Mouse (Mus musculus): ENCODE measurements around the gene Fus. TPM values are rescaled to one million over a fixed set of nuclear protein-coding genes. Genes with fewer than 3 reads are reported as not detected.
"Not testable (repeated sequence)": the region's sequence is repeated elsewhere in the genome, so short reads cannot be mapped to it uniquely, and the experiment has no call there.

The Fus gene
- total RNA-seq, 2 experiments from 2014 or later: 111 to 123 TPM

DNA sequence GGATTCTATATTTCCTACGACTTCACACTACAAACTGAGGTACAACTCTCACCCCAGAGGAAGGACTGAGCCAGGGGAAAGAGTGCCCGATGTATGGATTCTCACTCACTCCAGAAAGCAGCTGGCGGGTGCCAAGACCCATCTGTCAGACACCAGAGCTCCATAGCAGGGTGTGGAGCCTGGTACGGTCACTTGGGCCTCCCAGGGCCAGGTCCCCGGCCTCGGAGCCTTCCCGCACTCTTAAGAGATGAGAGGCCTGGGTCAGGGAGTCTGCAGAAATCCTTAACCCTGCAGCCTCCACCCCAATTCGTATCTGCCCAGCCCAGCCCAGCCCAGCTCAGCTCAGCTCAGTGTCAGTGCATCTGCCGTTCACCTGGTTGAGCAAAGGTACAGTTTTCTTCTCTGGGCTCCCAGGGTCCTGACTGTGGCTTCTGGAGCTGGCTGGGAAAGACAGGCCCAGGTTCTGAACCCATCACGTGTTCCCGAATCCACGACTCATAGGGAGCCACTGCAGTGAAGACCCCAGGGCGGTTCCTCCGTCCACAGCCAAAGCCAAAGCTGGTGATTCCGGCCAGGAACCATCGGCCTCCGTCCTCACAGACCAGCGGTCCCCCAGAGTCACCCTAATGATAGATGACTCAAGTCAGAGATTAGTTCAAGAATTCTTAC is 30.9 kb upstream of the Fus start:
- no peak for DNase-seq
- intact Hi-C loops (cut with DNase I; ENCODE audit: low total_unique reads): loop anchor here (5.0 kb wide), 1 partner anchor 139 kb away; no protein-coding TSS in a partner anchor

DNA sequence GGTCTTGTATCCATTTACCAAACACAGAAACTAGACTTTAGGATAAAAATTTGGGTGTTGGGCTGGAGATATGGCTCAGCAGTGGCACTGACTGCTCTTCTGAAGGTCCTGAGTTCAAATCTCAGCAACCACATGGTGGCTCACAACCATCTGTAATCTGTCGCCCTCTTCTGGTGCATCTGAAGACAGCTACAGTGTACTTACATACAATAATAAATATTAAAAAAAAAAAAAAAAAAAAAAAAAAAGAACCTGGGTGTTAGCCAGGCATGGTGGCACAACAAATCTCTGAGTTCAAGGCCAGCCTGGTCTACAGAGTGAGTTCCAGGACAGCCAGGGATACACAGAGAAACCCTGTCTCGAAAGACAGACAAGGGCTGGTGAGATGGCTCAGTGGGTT is 25.2 kb upstream of the Fus start:
- intact Hi-C loops (cut with DNase I; ENCODE audit: low total_unique reads); DNase-seq: not testable (repeated sequence)

DNA sequence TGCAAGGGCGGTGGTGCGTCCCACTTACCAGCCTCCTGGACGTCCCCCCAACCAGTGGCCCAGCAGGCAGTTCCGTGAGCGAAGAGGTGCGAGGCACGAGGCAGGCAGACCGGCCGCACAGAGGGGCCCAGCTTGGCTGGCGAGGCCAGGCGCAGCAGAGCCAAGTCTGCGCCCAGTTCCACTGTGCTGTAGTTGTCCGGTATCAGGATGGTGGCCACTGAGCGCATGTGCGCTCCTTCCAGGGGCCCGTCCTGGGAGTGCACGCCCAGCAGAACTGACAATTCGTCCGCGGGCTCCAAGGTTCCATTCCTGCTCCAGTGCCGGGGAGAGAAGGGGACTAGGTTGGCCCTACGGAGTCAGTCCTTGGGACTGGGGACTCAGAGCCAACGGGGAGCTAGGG is 22.6 kb upstream of the Fus start:
- intact Hi-C loops (cut with DNase I; ENCODE audit: low total_unique reads): no loop called here
- DNase-seq: peak; percentile 22

DNA sequence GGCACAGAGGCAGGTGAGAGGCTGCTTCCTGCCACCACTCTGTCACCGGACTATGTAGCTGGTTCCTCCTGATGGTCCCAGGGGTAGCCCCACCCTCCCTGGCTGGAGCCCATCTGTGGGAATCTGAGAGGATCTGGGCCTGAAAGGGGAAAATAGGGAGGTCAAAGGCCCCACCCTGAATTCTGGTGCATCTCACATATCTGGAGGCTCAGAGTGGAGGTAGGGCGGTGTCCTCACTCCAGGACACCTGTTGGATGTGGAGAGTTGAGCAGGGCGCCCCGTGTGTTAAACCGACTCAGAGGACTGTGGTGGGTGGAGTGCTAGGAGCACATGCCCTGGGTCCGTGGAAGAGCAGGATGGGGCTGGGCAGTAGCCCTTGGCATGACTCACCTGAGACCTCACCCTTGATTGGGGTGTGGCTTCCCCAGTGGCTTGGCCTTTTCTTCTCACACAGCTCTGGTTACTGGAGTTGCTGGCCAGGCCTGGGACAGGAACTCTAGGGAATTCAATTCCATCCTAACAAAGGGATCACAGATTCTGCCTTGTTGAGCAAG is 20.7 kb upstream of the Fus start, which contains the start of gene Prss36:
Prss36 (minus strand) TSS at position 256 of the 554 bp plus-strand sequence.
- intact Hi-C loops (cut with DNase I; ENCODE audit: low total_unique reads): no loop called here
- no peak for DNase-seq

DNA sequence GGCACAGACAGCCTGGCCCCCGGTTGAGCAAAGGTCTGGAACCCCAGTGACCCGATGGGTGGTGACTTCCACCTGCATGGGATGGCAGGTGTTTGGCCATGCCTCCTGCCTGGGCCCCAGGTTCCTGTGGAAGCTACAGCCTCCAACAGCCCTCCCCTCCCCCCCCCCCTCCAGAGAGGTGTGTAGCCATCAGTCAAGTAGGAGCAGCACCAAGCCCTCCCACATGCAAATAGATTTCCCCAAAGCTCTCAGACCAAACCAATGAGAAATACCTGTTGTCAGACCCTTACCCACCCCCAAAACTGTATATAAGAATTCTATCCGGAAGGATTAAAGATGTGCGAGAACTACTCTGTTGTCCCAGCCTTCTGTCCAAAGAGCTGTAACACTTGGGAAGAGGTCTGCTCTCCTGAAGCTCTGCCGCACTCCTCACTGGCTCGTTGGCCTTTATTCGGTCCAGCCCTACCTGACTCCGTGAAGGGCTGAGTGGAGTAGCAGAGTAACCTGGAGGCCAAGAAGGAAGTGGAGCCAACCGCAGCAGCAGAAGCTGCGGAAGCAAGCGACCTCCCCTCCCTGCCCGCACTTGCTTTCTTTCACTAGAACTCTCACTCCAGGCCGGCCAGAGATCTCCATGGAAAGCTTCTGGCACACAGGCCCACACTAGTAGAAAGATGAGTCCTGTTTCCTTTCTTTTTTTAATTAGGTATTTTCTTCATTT is 14.2 kb upstream of the Fus start:
- intact Hi-C loops (cut with DNase I; ENCODE audit: low total_unique reads): no loop called here
- DNase-seq: no peak

DNA sequence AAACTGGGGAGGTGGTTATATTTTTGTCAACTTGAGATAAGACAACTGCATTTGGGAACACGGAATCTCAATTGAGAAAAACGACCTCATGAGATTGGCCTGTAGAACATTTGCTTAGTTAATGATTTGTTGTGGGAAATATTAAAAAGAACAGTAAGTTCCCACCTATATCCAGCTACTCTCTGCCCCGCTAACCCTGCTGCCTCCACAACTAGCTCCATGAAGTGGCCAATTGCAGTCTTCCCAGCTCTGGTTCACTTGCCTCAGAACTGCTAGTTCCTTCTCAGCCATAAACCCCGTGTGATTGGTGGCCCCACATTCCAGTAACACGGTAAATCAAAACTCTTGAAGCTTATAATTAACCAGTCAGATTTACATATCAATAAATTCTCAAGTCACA is 7.9 kb upstream of the Fus start:
- intact Hi-C loops (cut with DNase I; ENCODE audit: low total_unique reads): no loop called here
- no peak for DNase-seq

DNA sequence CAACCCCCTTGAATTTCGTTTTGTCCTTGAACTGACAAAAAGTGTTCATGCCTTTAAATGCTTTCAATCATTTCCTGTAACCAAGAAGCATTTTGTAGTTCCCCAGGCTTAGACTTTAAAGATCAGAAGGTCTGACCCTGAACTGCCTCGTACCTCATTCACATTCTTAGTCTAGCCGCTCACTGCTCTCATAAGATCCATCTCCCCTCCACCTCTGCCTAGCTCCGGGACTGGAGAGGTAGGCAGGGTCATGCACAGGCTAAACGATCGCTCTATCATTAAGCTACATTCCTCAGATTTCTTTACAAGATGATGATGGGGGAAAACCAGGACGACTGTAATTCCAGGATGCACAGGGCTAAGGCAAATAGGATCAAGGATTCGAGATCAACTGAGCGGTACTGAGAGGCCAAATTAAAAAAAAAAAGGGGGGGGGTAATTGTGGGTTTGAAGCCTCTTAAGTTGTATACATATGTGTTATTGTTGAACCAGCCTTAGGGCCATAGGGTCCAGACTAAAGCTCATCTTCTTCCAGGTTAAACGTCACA is 812 bp upstream of the Fus start:
- intact Hi-C loops (cut with DNase I; ENCODE audit: low total_unique reads): no loop called here
- no peak for DNase-seq

DNA sequence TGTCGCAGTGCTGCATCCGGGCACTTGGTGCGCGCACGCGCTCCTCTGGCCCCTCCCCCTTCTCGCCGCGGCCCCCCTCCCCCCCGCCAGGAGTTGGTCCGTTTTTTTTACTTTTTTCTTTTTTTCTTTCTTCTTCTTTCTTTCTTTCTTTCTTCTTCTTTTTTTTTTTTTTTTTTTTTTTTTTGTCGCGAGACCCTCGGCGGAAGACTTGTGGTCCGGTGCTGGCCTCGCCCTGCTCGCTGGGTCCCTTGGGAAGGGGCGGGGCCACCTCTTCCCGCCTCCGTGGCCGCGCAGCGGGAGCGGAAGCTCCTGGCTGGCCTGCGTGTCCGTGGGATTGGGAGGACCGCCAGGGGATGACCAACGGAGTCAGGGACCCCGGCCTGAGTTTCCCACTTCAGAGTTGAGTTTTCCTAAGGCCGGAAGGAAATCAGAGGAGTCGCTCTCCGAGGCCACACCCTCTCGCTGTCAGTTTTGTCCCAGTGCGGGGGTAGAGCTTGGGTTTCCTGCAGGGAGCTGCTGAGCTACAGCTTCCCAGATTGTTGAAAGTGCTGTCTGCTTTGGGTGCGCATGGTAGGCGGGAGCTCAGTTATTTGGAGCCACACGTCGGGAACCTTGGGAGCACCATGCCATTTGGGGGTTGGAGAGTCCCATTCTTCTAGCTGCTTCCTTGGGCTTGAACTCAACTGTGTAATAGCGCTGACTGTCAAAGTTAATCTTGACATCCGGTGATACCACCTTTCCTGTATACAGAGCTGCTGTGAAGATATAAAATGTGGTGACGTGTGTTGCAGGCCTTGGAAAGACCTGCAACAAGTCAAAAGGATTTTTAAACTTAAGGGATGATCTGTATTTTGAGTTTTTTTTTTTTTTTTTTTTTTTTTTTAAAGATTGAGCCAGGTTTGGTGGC is 918 bp downstream of the Fus start:
- intact Hi-C loops (cut with DNase I; ENCODE audit: low total_unique reads): no loop called here
- peak; percentile 87 for DNase-seq

DNA sequence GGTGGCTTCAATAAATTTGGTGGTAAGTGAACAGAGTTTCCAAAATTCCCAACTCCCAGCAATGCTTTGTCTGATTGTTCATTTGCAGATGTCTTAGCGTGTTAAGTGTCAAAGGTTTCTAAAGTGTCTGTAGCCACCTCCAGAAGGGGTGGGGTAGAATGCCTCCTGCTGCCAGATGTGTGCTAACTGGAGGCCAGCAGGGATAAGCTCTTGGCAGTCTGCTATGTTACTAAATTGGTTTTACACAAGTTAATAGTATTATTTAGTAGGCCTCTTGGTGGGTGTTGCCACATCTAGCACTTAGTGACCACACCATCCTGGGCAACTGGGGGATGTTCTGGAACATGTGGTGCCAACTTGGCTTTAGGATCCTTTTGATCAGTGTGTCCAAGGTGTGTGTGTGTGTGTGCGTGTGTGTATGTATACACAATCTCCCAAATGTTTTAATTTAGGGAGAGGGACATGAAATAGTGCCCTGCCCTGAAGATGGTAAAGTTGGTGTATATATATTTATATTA is 7.2 kb downstream of the Fus start:
- DNase-seq: no peak
- intact Hi-C loops (cut with DNase I; ENCODE audit: low total_unique reads): no loop called here

DNA sequence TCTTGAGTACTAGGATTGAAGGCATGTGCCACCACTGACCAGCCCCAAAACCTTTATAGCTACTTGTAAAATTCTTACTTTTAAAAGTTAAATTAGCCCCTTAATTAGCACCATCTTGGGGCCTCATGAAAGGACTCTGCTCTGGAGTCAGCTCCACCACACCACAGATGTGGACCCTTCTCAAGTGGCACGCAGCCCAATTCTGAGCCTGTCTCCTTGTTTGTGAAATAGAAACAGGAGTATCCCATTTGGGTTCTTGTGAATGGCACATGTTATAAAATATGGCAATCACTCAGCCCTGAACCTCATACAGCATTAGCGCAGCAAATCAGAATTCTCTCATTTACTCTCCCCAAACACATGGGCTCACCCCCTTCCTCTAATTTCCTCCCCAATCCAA is 11.6 kb downstream of the Fus start:
- intact Hi-C loops (cut with DNase I; ENCODE audit: low total_unique reads): no loop called here
- no peak for DNase-seq

DNA sequence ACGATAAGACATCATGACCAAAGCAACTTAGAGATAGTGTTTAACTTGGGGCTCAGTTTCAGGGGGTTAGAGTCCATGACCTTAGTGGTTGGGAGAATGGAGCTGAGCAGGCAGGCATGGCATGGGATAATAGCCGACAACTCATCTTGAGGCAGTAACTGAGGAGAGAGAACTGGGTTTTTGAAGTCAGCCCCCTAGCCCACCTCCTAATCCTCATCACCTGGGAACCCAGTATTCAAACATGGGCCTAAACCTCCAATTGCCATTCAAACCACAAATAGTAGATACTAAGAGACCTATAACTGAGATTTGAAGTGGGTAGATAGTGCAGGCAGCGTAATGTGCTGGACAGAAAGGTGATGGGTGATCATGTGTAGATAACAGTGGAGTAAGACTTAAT is 13.3 kb downstream of the Fus start:
- DNase-seq: no peak
- intact Hi-C loops (cut with DNase I; ENCODE audit: low total_unique reads): no loop called here

DNA sequence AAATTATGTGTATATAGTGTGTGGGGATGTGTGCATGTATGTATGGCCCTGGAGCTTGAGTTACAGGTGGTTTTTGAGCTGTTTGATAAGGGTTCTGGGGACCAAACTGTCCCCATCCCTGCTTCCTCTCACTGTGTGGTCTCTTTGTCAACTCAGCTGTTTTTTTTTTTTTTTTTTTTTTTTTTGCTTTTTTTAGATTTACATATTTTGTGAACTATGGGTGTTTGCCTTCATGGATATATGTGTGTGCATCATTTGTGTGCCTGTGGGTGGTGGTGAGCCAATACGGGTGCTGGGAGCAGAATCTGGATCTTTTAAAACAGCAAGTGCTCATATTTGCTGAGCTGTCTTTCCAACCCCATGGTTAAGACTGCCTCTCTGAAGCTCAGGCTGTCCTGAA is 21.6 kb downstream of the Fus start:
- no peak for DNase-seq
- intact Hi-C loops (cut with DNase I; ENCODE audit: low total_unique reads): no loop called here

DNA sequence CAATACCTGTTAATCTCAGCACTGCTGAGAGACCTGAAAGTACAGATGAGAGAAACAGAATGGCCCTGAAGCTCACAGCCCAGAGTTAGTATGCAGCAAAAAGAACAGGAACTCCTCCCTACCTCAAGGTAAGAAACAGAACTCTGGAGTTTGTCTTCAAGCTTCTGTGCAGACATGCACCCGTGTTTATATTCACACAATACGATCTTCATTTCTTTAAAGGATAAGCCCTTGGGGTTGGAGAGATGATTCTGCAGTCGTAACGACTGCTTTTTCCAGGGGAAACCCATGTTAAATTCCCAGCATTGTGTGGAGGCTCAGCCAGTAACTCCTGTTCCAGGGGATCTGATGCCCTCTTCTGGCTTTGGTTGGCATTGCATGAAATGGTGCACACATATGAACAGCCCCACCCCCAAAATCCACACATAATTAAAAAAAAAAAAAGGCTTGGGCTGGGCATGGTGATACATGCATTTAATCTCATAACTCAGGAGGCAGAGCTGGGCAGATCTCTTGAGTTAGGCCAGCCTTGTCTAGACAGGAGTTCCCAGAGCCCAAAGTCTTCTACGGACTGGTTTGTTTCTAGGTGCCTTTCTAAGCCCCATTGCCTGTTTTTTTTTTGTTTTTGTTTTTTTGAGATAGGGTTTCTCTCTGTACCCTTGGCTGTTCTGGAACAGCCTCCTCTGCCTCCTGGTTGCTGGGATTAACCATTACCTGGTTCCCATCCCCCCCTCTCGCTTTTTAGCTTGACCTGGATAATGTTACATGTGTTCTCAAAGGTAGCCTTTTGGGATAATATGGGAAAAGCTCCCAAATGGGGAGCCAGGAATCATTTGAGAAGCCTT is 24.6 kb downstream of the Fus start:
- DNase-seq: peak; percentile 64
- intact Hi-C loops (cut with DNase I; ENCODE audit: low total_unique reads): no loop called here

DNA sequence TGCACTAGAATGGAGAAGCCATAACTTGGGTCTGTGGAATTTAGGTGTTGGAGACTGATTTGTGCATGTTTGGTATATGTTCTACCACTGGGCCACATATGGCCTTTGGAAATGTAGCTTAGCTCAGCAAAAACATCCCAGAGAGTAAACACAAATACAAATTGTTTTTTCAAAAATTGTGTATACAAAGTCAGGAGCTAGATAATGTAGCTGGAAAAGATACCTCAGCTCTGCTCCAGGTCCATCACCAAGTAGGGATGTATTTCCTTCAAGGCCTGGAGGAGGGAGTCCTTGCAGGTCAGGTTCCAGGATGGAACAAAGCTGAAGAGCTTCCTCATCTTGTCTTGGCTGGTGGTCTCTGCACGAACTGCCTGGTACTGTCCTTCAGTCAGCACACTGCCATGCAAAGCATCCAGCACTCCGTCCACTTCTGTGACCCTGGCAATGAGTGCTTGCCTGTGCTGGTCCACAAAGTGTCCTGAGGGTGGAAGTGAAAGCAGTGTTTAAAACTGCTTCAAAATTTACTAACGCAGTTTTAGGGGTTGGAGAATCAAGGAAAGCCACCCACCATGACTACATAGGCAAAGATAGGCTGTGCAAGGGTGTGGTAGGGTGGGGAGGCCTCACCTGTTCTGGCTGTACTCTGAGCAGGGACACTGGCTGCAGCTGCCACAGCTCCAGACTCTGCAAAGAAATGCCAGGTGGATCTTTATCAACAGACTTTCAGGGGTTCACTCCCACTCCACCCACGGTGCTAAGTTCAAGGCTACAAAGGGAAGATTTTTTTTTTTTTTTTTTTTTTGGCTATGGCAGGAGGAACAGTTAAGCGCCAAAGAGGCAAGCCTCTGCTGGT is 25.5 kb downstream of the Fus start:
- no peak for DNase-seq
- intact Hi-C loops (cut with DNase I; ENCODE audit: low total_unique reads): no loop called here

DNA sequence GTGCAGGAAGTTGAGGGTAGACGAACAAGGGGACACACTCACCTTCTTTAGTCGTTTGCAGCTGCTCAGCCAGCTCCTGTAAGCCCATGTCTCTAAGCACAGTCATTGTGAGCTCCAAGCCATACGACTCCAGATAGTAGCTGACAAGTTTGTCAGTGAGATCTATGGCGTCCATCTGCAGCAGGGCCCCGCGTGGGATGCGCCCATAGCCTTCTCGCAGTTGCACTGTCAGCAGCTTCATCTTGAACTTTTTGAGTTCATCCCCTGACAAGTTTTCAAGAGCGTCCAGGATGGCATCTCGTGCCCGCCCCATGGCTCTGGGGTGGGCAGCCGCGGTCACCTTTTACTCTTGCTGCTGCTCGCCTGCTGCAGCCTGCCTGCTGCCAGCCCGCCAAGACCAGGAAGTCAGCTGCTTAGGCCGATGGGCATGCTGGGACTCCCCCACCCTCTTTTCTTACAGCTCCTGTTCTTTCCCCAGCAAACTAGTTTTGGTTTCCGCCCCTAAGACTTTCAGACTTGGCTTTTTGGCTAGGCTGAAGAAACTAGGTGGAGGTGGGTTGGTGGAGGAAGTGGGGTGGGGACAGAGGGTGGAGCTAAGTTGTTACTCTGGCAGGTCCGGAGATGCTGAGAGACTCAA is 26.2 kb downstream of the Fus start, which contains the start of gene Pycard:
Pycard (minus strand) TSS at position 527 of the 637 bp plus-strand sequence.
- peak; percentile 47 for DNase-seq
- intact Hi-C loops (cut with DNase I; ENCODE audit: low total_unique reads): no loop called here

DNA sequence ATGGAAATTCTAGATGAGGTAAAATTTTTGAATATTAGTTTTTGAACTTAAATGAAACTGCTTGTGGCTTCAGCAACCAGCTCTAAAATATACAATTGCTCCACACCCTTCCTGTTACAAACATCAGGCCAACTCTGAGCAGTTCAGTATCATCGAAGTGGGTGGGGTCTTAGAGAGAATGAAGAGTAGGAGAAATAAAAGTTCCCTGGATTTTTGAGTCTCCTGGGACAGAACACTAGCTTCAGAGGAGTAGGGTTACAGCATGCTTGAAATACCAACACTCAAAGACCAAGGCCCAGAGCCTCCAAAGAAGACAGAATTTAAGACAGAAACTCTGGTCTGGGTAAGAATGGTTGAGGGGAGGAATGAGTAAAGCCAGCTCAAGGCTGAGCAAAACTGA is 32.2 kb downstream of the Fus start:
- no peak for DNase-seq
- intact Hi-C loops (cut with DNase I; ENCODE audit: low total_unique reads): no loop called here
